ENCODE assay signal across 9 mouse cellular contexts in the genomic region with DNA sequence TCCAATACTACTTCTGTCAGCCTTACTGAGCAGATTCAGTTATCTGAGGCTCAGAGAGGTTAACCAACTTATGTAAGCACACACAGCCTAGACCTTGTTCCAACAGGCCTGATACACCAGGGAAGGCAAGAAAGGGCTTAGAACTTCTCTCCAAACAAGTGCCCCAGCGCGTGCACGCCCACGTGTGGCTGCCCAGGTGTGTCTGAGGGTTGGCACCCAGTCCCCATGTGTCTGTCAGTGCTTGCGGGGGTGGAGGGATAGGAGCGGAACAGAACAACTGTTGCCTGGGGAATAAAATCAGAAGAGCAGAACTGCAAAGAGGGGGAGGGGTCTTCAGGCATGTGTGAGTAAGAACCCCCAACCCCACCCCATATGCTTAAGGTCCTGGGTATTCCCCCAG. TPM values are rescaled to one million over a fixed set of nuclear protein-coding genes. Genes with fewer than 3 reads are reported as not detected.
DNase-seq lines count a peak whose midpoint lies in the region; ATAC-seq and TF ChIP-seq lines count a peak whose summit lies in the region.
"Had no signal": no experiment of that assay in that cellular context is flagged by ENCODE, and none has a peak within 500 bp of the region (broad histone marks: within the 10 kb centered on the region; RNA-seq: fewer than 3 reads in every experiment).

No protein-coding gene starts in this region.

- TF ChIP-seq POLR2A in limb, embryonic 14.5 days (IDR thresholded peaks at IDR 0.05; ENCODE audit: borderline replicate concordance, extremely low read depth, insufficient read depth, insufficient read length): no peak

- no peaks in the 10 kb centered on the region for H3K27me3 ChIP-seq in embryonic facial prominence, embryonic 14.5 days (replicated peaks; ENCODE audit: control insufficient read depth, insufficient read depth, low read length)
- no peaks in the 10 kb centered on the region for H3K27me3 ChIP-seq in limb, embryonic 14.5 days (ENCODE audit: control insufficient read depth, insufficient read depth, low read length)
- H3K27me3 ChIP-seq in stomach, embryonic 16.5 days (ENCODE audit: control insufficient read depth, insufficient read depth, low read length): no peaks in the 10 kb centered on the region

- no peak overlapping the region for H3K27ac ChIP-seq in embryonic facial prominence, embryonic 14.5 days (replicated peaks; ENCODE audit: low read depth, low read length)
- H3K27ac ChIP-seq in limb, embryonic 14.5 days (replicated peaks; ENCODE audit: low read depth, low read length): peak overlapping the region; percentile 33; the same call in 1 of the 2 replicates
- 0 out of 2 replicates have a peak overlapping the region, but pooled peaks have one; percentile 57 for H3K27ac ChIP-seq in stomach, embryonic 16.5 days (ENCODE audit: low read length)
- H3K27ac ChIP-seq: liver, embryonic 14.5 days had no signal

- H3K9me3 ChIP-seq in embryonic facial prominence, embryonic 14.5 days (ENCODE audit: control insufficient read depth, low read length): no peaks in the 10 kb centered on the region
- no peaks in the 10 kb centered on the region for H3K9me3 ChIP-seq in limb, embryonic 14.5 days (ENCODE audit: control insufficient read depth, low read length)
- no peaks in the 10 kb centered on the region for H3K9me3 ChIP-seq in stomach, embryonic 16.5 days (replicated peaks; ENCODE audit: control insufficient read depth, low read length)

- peak overlapping the region; percentile 47 for H3K4me2 ChIP-seq in embryonic facial prominence, embryonic 14.5 days (ENCODE audit: low read depth, low read length)
- H3K4me2 ChIP-seq in limb, embryonic 14.5 days (replicated peaks; ENCODE audit: low read depth, low read length, severe bottlenecking): peak overlapping the region; percentile 34
- peak overlapping the region; percentile 40 for H3K4me2 ChIP-seq in stomach, embryonic 16.5 days (ENCODE audit: low read depth, low read length)

- H3K4me3 ChIP-seq in embryonic facial prominence, embryonic 14.5 days (ENCODE audit: low read depth, low read length): no peak overlapping the region
- no peak overlapping the region for H3K4me3 ChIP-seq in limb, embryonic 14.5 days (replicated peaks; ENCODE audit: low read length)
- H3K4me3 ChIP-seq in stomach, embryonic 16.5 days (replicated peaks; ENCODE audit: low read length): 0 out of 2 replicates have a peak overlapping the region, but pooled peaks have one; percentile 10

- no peak overlapping the region for H3K9ac ChIP-seq in embryonic facial prominence, embryonic 14.5 days (ENCODE audit: low read depth, low read length)
- peak overlapping the region; percentile 16; the same call in 1 of the 2 replicates for H3K9ac ChIP-seq in limb, embryonic 14.5 days (ENCODE audit: low read depth, low read length, severe bottlenecking)
- H3K9ac ChIP-seq in stomach, embryonic 16.5 days (ENCODE audit: low read length): peak overlapping the region; percentile 64
- H3K9ac ChIP-seq: liver, embryonic 14.5 days had no signal

- 17% methylated on average over 6 of the region's 6 CpGs for WGBS in embryonic facial prominence, embryonic 14.5 days
- 27% methylated on average over 6 of the region's 6 CpGs for WGBS in limb, embryonic 14.5 days
- WGBS in stomach, embryonic 16.5 days: 33% methylated on average over 6 of the region's 6 CpGs

- peaks cover 43% of the 10 kb centered on the region for H3K4me1 ChIP-seq in embryonic facial prominence, embryonic 14.5 days (ENCODE audit: control insufficient read depth, insufficient read depth, low read length)
- H3K4me1 ChIP-seq in limb, embryonic 14.5 days (ENCODE audit: control insufficient read depth, insufficient read depth, low read length): peaks cover 46% of the 10 kb centered on the region
- H3K4me1 ChIP-seq in stomach, embryonic 16.5 days (ENCODE audit: control insufficient read depth, insufficient read depth, low read length): peaks cover 55% of the 10 kb centered on the region

- peak; percentile 68 for DNase-seq in layer of hippocampus, adult 9-11 months
- no peak for DNase-seq in layer of hippocampus, adult 11-12 months (ENCODE audit: low spot score)
- DNase-seq in embryonic facial prominence, embryonic 14.5 days (ENCODE audit: low spot score): no peak
- no peak for DNase-seq in limb, embryonic 14.5 days (ENCODE audit: low spot score)
- no peak for DNase-seq in embryo, embryonic 10 days (ENCODE audit: low spot score)
- DNase-seq in left cerebral cortex, adult 9 months (ENCODE audit: low spot score in 2 of 2): no peak
- no peak for DNase-seq in layer of hippocampus, adult 8-10 months (ENCODE audit: low spot score in 2 of 2)

- H3K36me3 ChIP-seq in embryonic facial prominence, embryonic 14.5 days (ENCODE audit: control insufficient read depth, insufficient read depth, low read length): no peaks in the 10 kb centered on the region
- H3K36me3 ChIP-seq in limb, embryonic 14.5 days (ENCODE audit: control insufficient read depth, insufficient read depth, low read length): no peaks in the 10 kb centered on the region
- no peaks in the 10 kb centered on the region for H3K36me3 ChIP-seq in stomach, embryonic 16.5 days (ENCODE audit: control insufficient read depth, insufficient read depth, low read length)

- no peak for ATAC-seq in embryonic facial prominence, embryonic 14.5 days (ENCODE audit: low read depth)
- ATAC-seq in limb, embryonic 14.5 days (ENCODE audit: low FRiP score, low read depth): no peak
- no peak for ATAC-seq in stomach, embryonic 16.5 days (ENCODE audit: insufficient read depth, low FRiP score)

RNA-seq across cellular contexts. Expression of a gene that starts 31.7 kb away (rescaled TPM):
- 25.5 and 28.7 TPM in 2 replicates for polyA plus RNA-seq in embryonic facial prominence, embryonic 14.5 days (2014; fragmentation: Nextera tagmentation; extraction: Ambion mirVana)
- 34.1 and 37.1 TPM in 2 replicates for polyA plus RNA-seq in limb, embryonic 14.5 days (2012; rRNA removed)
- polyA plus RNA-seq in limb, embryonic 14.5 days (2014; fragmentation: Nextera tagmentation; extraction: Ambion mirVana): 26.0 and 26.3 TPM in 2 replicates
- 20.4 and 26.1 TPM in 2 replicates for polyA plus RNA-seq in stomach, embryonic 16.5 days (2015; fragmentation: Nextera tagmentation; extraction: Ambion mirVana)
- 10 to 100 TPM; 51.1 to 55.4 (median 52.6) TPM for total RNA-seq in layer of hippocampus, adult 8-10 months (2022)

RNA-seq across cellular contexts. Expression of a gene that starts 40.5 kb away (rescaled TPM):
- polyA plus RNA-seq in embryonic facial prominence, embryonic 14.5 days (2014; fragmentation: Nextera tagmentation; extraction: Ambion mirVana): 8.7 and 9.2 TPM in 2 replicates
- polyA plus RNA-seq in limb, embryonic 14.5 days (2012; rRNA removed): 117 and 138 TPM in 2 replicates
- polyA plus RNA-seq in limb, embryonic 14.5 days (2014; fragmentation: Nextera tagmentation; extraction: Ambion mirVana): 8.5 and 8.6 TPM in 2 replicates
- 30.4 and 34.8 TPM in 2 replicates for polyA plus RNA-seq in stomach, embryonic 16.5 days (2015; fragmentation: Nextera tagmentation; extraction: Ambion mirVana)
- total RNA-seq in layer of hippocampus, adult 8-10 months (2022): 10 to 100 TPM; 51.3 to 71.6 (median 61.4) TPM
